Comparison of ENCODE assay signal across 7 mouse cellular contexts in genomic region chr5:9056020-9056660, GRCm38 (mm10). TPM values are rescaled to one million over a fixed set of nuclear protein-coding genes. Genes with fewer than 3 reads are reported as not detected.
A peak's percentile ranks its signal among the peaks of the same experiment; 100 is the strongest.
DNase-seq lines count a peak whose midpoint lies in the region; ATAC-seq and TF ChIP-seq lines count a peak whose summit lies in the region.

No protein-coding gene starts in this region.

- peak; percentile 67 for ATAC-seq in erythroid progenitor cell, adult 5-6 weeks (replicated peaks; ENCODE audit: low FRiP score, poor library complexity, severe bottlenecking)

- peak; percentile 46 for DNase-seq in MEL-GATA-1-ER (ENCODE audit: extremely low read depth, low read depth)
- DNase-seq in brain, embryonic 14.5 days (ENCODE audit: low read depth) = peak; percentile 86
- DNase-seq in hindlimb bud, embryonic 11.5 days (ENCODE audit: extremely low spot score, low read depth, low spot score) = peak; percentile 44
- DNase-seq in layer of hippocampus, postnatal 36 days = peak; percentile 32 to 45
- peak; percentile 64 for DNase-seq in mesoderm, embryonic 11.5 days (ENCODE audit: low read depth, low spot score)
- DNase-seq in skeletal muscle tissue, adult 2 months (ENCODE audit: low read depth, low spot score) = peak; percentile 42

- TF ChIP-seq POLR2A in brain, embryonic 14.5 days (IDR thresholded peaks at IDR 0.05; ENCODE audit: borderline replicate concordance, extremely low read depth, insufficient read depth, insufficient read length, poor library complexity, severe bottlenecking) = no peak

- TF ChIP-seq CTCF in brain, embryonic 14.5 days (IDR thresholded peaks at IDR 0.05; ENCODE audit: borderline replicate concordance, extremely low read depth, insufficient read depth, insufficient read length) = peak; percentile 75; the same call in 1 of the 2 replicates

RNA-seq across cellular contexts. Expression of gene Tmem243, which starts 44.3 kb away (rescaled TPM):
- polyA plus RNA-seq in brain, embryonic 14.5 days (2012; rRNA removed) = 5.1 and 6.6 TPM in 2 replicates
- 16.9 and 19.7 TPM in 2 replicates for total RNA-seq in erythroid progenitor cell, adult 5-6 weeks (2015; ENCODE audit: low replicate concordance)
- total RNA-seq in erythroid progenitor cell, adult 5-6 weeks (2017; ENCODE audit: low replicate concordance) = 3.2 and 4.1 TPM in 2 replicates
- total RNA-seq in layer of hippocampus, postnatal 36 days (2021) = 1 to 10 TPM; 8.5 to 9.6 TPM

RNA-seq across cellular contexts. Expression of gene Crot, which starts 59.0 kb away (rescaled TPM):
- 12.8 and 13.7 TPM in 2 replicates for polyA plus RNA-seq in brain, embryonic 14.5 days (2012; rRNA removed)
- 7.9 and 15.5 TPM in 2 replicates for total RNA-seq in erythroid progenitor cell, adult 5-6 weeks (2015; ENCODE audit: low replicate concordance)
- 6.4 and 6.7 TPM in 2 replicates for total RNA-seq in erythroid progenitor cell, adult 5-6 weeks (2017; ENCODE audit: low replicate concordance)
- total RNA-seq in layer of hippocampus, postnatal 36 days (2021) = 10 to 100 TPM; 22.6 to 25.4 TPM

Comparison
In these comparisons a context has a peak if more than half of its experiments do, and no peak if none do; other contexts are left out.
1. Peak in every context shown above with its lines: DNase-seq and ATAC-seq.